Mouse (Mus musculus): ENCODE measurements around the gene Rbfox1.

DNA sequence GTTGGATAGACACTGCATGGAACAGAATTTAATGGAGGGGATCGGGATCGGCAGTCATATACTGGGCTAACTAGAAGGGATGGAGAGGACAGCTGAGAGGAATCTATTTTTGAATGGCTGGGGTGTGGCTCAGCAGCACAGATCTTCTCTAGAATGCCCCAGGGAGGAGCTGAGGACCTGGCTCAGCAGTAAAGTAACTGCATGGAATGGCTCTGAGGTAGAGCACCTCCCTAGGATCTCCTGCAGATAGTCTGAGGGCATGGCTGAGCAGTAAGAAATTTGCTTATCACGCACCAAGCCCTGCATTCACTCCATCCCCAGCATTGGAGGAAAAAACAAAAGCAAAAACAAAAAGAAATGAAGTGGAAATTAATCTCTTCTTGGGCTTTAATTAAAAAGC, 225.0 kb downstream of the Rbfox1 start:
- TF ChIP-seq CTCF (IDR thresholded peaks at IDR 0.05; ENCODE audit: low read depth, low read length), result no peak
- TF ChIP-seq POLR2A (IDR thresholded peaks at IDR 0.05; ENCODE audit: borderline replicate concordance, low read depth, low read length), result no peak

Data from bone marrow macrophage, adult 2 months (primary cell).